Mouse (Mus musculus) heart, embryonic 10.5 days (tissue): ENCODE results near the gene Fuca2. TPM values are rescaled to one million over a fixed set of nuclear protein-coding genes. Genes with fewer than 3 reads are reported as not detected.
A peak's percentile ranks its signal among the peaks of the same experiment; 100 is the strongest.

Source experiments
- DNase-seq: peaks from one replicate; pipeline ENCODE4 v3.0.0-alpha.2; 2017; ENCODE audit warnings: low spot score
- H3K27ac ChIP-seq: fragments of 300-500 bp; sonication (generic); 2 replicates; pipeline ENCODE4 v1.5.1; 2016; ENCODE audit warnings: mild to moderate bottlenecking
- H3K27me3 ChIP-seq: fragments of 300-500 bp; sonication (generic); 2 replicates; pipeline ENCODE4 v1.6.1; 2016; ENCODE audit warnings: mild to moderate bottlenecking; ENCODE audit not compliant: poor library complexity, insufficient read depth, severe bottlenecking
- H3K36me3 ChIP-seq: fragments of 300-500 bp; sonication (generic); 2 replicates; pipeline ENCODE4 v1.6.1; 2016; ENCODE audit warnings: mild to moderate bottlenecking, moderate library complexity
- H3K4me1 ChIP-seq: fragments of 300-500 bp; sonication (generic); 2 replicates; pipeline ENCODE4 v1.6.1; 2016; ENCODE audit warnings: mild to moderate bottlenecking
- H3K4me3 ChIP-seq: fragments of 300-500 bp; sonication (generic); 2 replicates; pipeline ENCODE4 v1.5.1; 2016; ENCODE audit warnings: mild to moderate bottlenecking, moderate library complexity
- H3K9me3 ChIP-seq: fragments of 300-500 bp; sonication (generic); 2 replicates; pipeline ENCODE4 v1.6.1; 2016; ENCODE audit warnings: mild to moderate bottlenecking, moderate library complexity
- WGBS: fragments of 180-500 bp; shearing (Covaris S2); methylation state at CpG from one replicate; pipeline ENCODE4 v1.1.7; 2016; 5-methylcytosine and 5-hydroxymethylcytosine counted together
- polyA plus RNA-seq: library from polyadenylated mRNA; unstranded; fragments of >200 nt; fragmentation: Nextera tagmentation; extraction: Ambion mirVana; gene quantifications from 2 replicates; pipeline ENCODE4 v1.2.1, GENCODE M21; 2016

The Fuca2 gene
- polyA plus RNA-seq, 1 experiment from 2014 or later: 41.2 TPM

DNA sequence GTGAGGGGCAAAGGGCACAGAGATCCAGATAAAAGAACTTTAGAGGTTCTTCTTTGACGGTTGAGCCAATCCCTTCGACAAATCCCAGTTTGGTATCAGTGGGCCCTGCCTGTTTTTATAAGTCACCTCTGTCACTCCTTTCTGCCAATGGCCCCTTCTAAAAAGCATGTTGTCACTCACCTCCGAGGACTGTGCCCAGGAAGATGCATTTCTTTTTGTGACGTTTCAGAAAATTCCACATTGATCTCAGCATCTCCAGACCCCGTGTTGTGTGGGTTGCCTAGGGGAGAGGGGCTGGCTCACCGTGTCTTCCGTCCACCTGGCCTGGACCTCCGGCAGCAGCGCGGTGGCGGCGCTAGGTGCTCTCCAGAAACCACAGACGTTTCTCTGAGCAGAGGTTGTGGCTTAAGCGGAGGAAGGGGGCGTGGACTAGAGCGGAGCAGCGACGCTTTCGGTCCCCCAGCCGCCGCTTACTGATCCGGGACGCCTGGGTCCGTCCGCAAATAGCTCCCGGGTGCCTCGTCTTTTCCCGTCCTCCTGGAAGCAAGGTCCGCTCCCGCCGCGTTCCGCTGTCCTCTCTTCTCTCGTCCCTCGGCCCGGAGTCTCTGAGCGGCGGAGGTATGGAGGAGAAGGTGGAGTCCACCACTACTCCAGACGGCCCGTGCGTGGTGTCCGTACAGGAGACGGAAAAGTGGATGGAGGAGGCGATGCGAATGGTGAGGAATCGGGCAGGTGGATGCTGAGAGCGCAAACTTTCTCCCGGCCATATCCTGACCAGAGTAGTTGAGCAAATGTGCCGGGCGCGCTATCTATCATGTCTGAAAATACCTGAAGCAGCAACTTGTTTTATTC lies 53.5 kb downstream of the Fuca2 start, which contains the start of the genes Adat2 and Pex3:
Gene Adat2, plus strand, starts transcription at position 249 of the 852 bp plus-strand sequence.
Gene Pex3, minus strand, starts transcription at position 497 of the 852 bp plus-strand sequence.
- 0 out of 2 replicates have a peak, but pooled peaks cover 4% of the 10 kb centered on the region for H3K4me1 ChIP-seq
- no peaks in the 10 kb centered on the region for H3K9me3 ChIP-seq
- DNase-seq: peak; percentile 95
- peak within 1 kb of the TSS; percentile 92 for H3K27ac ChIP-seq
- H3K27me3 ChIP-seq: no peaks in the 10 kb centered on the region
- H3K4me3 ChIP-seq: peak within 1 kb of the TSS; percentile 83
- H3K36me3 ChIP-seq: peaks cover 5% of the 10 kb centered on the region; the same call in 1 of the 2 replicates
- WGBS: under 1% methylated on average over 51 of the region's 51 CpGs

DNA sequence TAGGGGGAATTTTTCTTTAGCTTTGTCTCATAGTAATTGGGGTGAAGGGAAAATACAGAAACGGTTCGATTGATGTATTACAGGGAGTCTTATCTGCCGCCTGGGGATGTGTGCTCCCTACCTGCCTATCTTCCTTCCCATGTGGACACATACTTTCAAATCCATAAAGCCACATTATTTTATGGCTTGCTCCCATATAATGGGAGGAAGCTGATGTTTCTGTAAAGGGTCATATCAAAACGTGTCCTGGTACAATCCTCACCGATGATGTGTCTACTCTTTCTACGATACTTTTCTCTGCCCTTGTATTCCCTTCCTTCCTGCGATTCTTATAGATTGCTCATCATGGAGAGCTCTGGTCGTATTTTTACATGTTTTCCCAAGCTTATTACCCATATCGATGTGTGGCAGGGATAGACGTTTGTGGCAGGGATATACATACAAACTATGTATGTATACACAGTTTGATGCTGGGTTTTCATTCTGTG lies 54.2 kb downstream of the Fuca2 start:
- peaks cover 5% of the 10 kb centered on the region; the same call in 1 of the 2 replicates for H3K36me3 ChIP-seq
- H3K27ac ChIP-seq: peak overlapping the region; percentile 92
- 28% methylated on average over 10 of the region's 10 CpGs for WGBS

DNA sequence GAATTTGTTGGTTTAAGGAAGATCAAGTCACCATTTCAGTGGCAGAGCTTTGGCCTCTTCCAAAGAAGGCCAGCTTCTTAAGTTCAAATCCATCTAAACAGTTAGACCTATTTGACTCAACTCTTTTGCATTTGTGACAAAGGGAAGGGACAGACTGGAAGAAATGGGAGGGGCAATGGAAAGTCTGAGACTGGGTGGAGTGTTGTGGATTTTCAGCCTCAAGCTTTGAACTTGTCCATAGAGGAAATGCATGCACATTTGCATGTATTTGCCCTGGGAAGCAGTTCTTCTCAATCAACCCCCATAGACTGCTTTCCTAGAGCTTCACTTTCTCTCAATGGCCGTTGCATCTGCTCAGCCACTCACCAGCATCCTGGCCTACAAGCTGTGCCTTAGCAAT lies 55.0 kb downstream of the Fuca2 start:
- Histone ChIP-seq H3K4me3 (no peak overlapping the region), H3K27me3 (no peaks in the 10 kb centered on the region), H3K4me1 (0 out of 2 replicates have a peak, but pooled peaks cover 4% of the 10 kb centered on the region), H3K9me3 (no peaks in the 10 kb centered on the region), H3K36me3 (peaks cover 7% of the 10 kb centered on the region; the same call in 1 of the 2 replicates), H3K27ac (no peak overlapping the region)
- DNase-seq: no peak
- 91% methylated on average over 1 of the region's 1 CpGs for WGBS

More for the DNA sequence above, 54.2 kb downstream of the Fuca2 start:
- Histone ChIP-seq H3K4me3 (peak overlapping the region; percentile 83), H3K27me3 (no peaks in the 10 kb centered on the region), H3K9me3 (no peaks in the 10 kb centered on the region), H3K4me1 (0 out of 2 replicates have a peak, but pooled peaks cover 4% of the 10 kb centered on the region)
- DNase-seq: no peak

DNA sequence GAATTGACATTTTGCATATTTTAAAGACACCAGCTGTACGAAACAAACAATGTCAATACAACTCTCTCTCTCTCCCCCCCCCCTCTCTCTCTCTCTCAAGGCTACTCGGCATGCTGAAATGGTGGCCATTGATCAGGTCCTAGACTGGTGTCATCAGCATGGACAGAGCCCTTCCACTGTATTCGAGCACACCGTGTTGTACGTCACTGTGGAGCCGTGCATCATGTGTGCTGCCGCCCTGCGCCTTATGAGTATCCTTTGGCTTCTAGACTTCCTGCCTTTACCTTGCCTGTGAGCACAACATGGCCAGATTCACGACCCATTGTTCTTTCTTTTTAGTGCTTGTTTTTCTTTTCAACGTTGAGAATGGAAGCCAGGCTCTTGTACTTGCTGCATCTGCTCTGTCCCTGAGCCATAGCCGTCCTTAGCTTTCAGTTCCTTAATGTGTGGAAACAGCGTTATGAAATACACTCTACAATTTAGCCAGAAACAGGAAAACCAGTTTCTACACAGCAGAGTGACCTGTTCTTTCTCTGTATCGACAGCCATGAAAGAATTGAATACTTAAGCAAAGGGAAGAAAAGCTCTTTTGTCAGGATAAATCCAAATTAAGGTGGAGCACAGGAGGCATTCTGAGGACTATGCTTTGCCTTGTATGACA lies 60.8 kb downstream of the Fuca2 start:
- WGBS: 89% methylated on average over 13 of the region's 13 CpGs

DNA sequence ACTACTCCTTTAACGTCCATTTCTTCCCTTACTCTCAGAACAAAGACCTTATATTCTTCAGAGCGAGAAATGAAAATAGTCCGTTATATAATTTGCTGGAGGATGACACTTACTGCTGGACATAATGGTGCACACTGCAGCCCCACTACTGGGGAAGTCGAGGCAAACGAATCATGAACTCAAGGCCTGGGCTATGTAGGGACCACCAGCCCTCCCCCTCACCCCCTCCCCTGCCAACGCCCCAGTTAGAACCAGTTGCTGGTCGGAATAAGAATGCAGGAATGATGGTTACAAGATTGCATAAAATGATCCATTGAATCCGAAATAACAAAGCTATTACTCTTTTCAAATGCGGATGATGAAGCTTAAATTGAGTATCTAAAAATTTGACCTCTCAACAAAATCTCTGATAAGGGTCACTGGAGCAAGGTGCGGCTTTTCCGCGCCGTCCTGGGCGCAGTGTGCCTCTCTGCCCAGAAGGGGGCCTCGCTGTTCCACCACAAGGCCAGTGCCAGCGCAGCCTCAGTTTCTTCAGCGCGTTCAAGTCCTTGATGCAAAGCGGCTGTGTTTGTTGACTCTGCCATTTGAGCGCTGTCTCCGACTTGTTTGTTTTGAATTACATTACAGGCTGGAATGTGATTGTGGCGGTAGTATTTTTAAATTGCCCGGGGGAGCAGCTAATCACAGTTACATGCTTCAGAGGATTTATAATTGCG lies 65.2 kb downstream of the Fuca2 start:
- Histone ChIP-seq H3K36me3 (peaks cover 26% of the 10 kb centered on the region), H3K27ac (no peak overlapping the region), H3K9me3 (no peaks in the 10 kb centered on the region), H3K27me3 (no peaks in the 10 kb centered on the region), H3K4me3 (peak overlapping the region; percentile 46), H3K4me1 (0 out of 2 replicates have a peak, but pooled peaks cover 7% of the 10 kb centered on the region)
- DNase-seq: no peak
- 25% methylated on average over 24 of the region's 24 CpGs for WGBS

More for the DNA sequence above, 60.8 kb downstream of the Fuca2 start:
- H3K9me3 ChIP-seq: no peaks in the 10 kb centered on the region
- no peak overlapping the region for H3K4me3 ChIP-seq
- H3K36me3 ChIP-seq: peaks cover 33% of the 10 kb centered on the region
- H3K27me3 ChIP-seq: no peaks in the 10 kb centered on the region
- DNase-seq: no peak
- 0 out of 2 replicates have a peak, but pooled peaks cover 7% of the 10 kb centered on the region for H3K4me1 ChIP-seq
- no peak overlapping the region for H3K27ac ChIP-seq

DNA sequence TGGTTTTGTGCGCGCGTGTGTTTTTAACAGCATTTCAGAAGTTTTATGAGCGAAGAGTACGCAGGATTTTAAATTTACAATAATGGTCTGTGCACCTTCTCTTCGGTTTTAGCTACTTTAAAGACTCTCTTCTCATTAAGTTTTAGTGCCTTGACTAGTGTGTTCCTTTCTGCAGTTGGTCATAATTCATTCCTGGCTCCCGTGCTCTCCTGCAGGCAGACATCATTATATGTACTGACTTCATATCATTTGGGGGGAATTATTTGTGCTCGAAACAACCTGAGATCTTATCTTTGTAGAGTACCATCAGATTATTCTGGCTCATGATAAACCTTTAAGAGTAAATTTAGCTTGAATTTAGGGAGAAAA lies 65.7 kb downstream of the Fuca2 start:
- H3K27me3 ChIP-seq: no peaks in the 10 kb centered on the region
- no peak overlapping the region for H3K27ac ChIP-seq
- H3K4me1 ChIP-seq: 0 out of 2 replicates have a peak, but pooled peaks cover 7% of the 10 kb centered on the region
- no peaks in the 10 kb centered on the region for H3K9me3 ChIP-seq
- 56% methylated on average over 8 of the region's 8 CpGs for WGBS
- DNase-seq: no peak
- peaks cover 24% of the 10 kb centered on the region for H3K36me3 ChIP-seq
- H3K4me3 ChIP-seq: peak overlapping the region; percentile 46

DNA sequence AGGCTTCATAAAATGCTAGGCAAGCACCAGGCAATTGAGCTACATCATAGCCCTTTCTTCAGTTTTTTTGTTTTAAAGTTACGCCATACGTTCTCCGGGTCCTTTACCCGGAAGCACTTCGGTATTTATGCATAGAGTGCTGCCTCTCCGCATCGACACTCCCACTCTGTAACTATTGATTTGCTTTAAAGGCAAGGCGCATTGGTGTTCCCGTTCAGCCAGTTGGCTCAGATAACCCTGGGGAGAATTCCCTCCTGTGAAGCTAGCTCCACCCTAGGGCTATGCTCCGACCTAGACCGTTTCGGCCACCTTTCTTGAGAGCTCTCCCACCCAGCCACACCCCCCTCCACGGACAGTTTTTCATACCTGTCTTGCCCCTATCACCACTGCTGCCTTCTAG lies 67.1 kb downstream of the Fuca2 start:
- Histone ChIP-seq H3K4me1 (0 out of 2 replicates have a peak, but pooled peaks cover 7% of the 10 kb centered on the region), H3K27ac (no peak overlapping the region), H3K4me3 (no peak overlapping the region), H3K9me3 (no peaks in the 10 kb centered on the region), H3K36me3 (peaks cover 16% of the 10 kb centered on the region), H3K27me3 (no peaks in the 10 kb centered on the region)
- 57% methylated on average over 13 of the region's 13 CpGs for WGBS
- no peak for DNase-seq

Other genes starting within 250 kb of the Fuca2 start
- gene Phactr2, start 25.1 kb upstream of the Fuca2 start, polyA plus RNA-seq: 53.3 and 54.6 TPM in 2 replicates
- 3.8 and 4.7 TPM in 2 replicates for gene Adat2, start 53.4 kb downstream of the Fuca2 start, polyA plus RNA-seq
- 17.5 and 18.7 TPM in 2 replicates for gene Pex3, start 53.6 kb downstream of the Fuca2 start, polyA plus RNA-seq